23 mouse cellular contexts compared by ENCODE assay signal in genomic region chr7:61644893-61645545, GRCm38 (mm10).
DNase-seq lines count a peak whose midpoint lies in the region; ATAC-seq and TF ChIP-seq lines count a peak whose summit lies in the region.
"Had no signal": no experiment of that assay in that cellular context is flagged by ENCODE, and none has a peak within 500 bp of the region (broad histone marks: within the 10 kb centered on the region; RNA-seq: fewer than 3 reads in every experiment).

No protein-coding gene starts in this region.

- no peak overlapping the region for H3K4me2 ChIP-seq in forebrain, postnatal 0 days (ENCODE audit: low read depth)
- no peak overlapping the region for H3K4me2 ChIP-seq in midbrain, postnatal 0 days (ENCODE audit: low read depth, low read length, poor library complexity, severe bottlenecking)
- no peak overlapping the region for H3K4me2 ChIP-seq in midbrain, embryonic 16.5 days (ENCODE audit: low read length)
- H3K4me2 ChIP-seq: embryonic facial prominence, embryonic 15.5 days; heart, embryonic 15.5 days; limb, embryonic 13.5 days; lung, embryonic 15.5 days; midbrain, embryonic 12.5 days had no signal

- H3K9ac ChIP-seq in forebrain, postnatal 0 days: no peak overlapping the region
- no peak overlapping the region for H3K9ac ChIP-seq in midbrain, postnatal 0 days (replicated peaks; ENCODE audit: low read length, poor library complexity, severe bottlenecking)
- H3K9ac ChIP-seq in midbrain, embryonic 16.5 days (ENCODE audit: low read depth, low read length): no peak overlapping the region
- H3K9ac ChIP-seq: embryonic facial prominence, embryonic 15.5 days; heart, embryonic 15.5 days; limb, embryonic 13.5 days; liver, embryonic 14.5 days; lung, embryonic 15.5 days; midbrain, embryonic 12.5 days had no signal

- no peaks in the 10 kb centered on the region for H3K36me3 ChIP-seq in forebrain, postnatal 0 days (ENCODE audit: insufficient read depth)
- no peaks in the 10 kb centered on the region for H3K36me3 ChIP-seq in forebrain, embryonic 10.5 days (replicated peaks)
- no peaks in the 10 kb centered on the region for H3K36me3 ChIP-seq in midbrain, postnatal 0 days (ENCODE audit: insufficient read depth, low read length)
- H3K36me3 ChIP-seq in midbrain, embryonic 16.5 days (ENCODE audit: control insufficient read depth, insufficient read depth, low read length): no peaks in the 10 kb centered on the region
- H3K36me3 ChIP-seq: embryonic facial prominence, embryonic 15.5 days; heart, embryonic 15.5 days; limb, embryonic 13.5 days; lung, embryonic 15.5 days; midbrain, embryonic 12.5 days had no signal

- WGBS in forebrain, postnatal 0 days: 60% methylated on average over 4 of the region's 4 CpGs
- WGBS in forebrain, embryonic 10.5 days: 77% methylated on average over 4 of the region's 4 CpGs
- 71% methylated on average over 4 of the region's 4 CpGs for WGBS in midbrain, postnatal 0 days
- WGBS in midbrain, embryonic 16.5 days: 78% methylated on average over 4 of the region's 4 CpGs

- peak; percentile 24 for DNase-seq in forebrain, postnatal 0 days
- DNase-seq in forebrain, embryonic 10.5 days (ENCODE audit: extremely low spot score, low spot score): no peak
- peak; percentile 28 for DNase-seq in midbrain, postnatal 0 days (ENCODE audit: low spot score)
- DNase-seq in brain, embryonic 18.5 days (ENCODE audit: low read depth, low spot score): peak; percentile 6
- DNase-seq in layer of hippocampus, postnatal 10 days (ENCODE audit: low spot score in 2 of 2): peak; percentile 4 to 16
- no peak for DNase-seq in kidney, postnatal 25 days
- DNase-seq: adrenal gland, postnatal 25 days; cerebellum, adult 2 months; cerebellum, postnatal 36 days; gastrocnemius, postnatal 14 days; heart, adult 2 months; kidney, adult 11 months had no signal

- ATAC-seq in forebrain, postnatal 0 days: peak; percentile 69
- no peak for ATAC-seq in midbrain, postnatal 0 days (ENCODE audit: low FRiP score)
- ATAC-seq in midbrain, embryonic 16.5 days: no peak
- no peak for ATAC-seq in granulocyte monocyte progenitor cell, adult 5-6 weeks (replicated peaks; ENCODE audit: poor library complexity, severe bottlenecking)
- ATAC-seq: CD4-positive, CD25-positive, alpha-beta regulatory T cell, adult 4 months had no signal

- H3K4me1 ChIP-seq in forebrain, postnatal 0 days (ENCODE audit: insufficient read depth): no peaks in the 10 kb centered on the region
- no peaks in the 10 kb centered on the region for H3K4me1 ChIP-seq in forebrain, embryonic 10.5 days
- no peaks in the 10 kb centered on the region for H3K4me1 ChIP-seq in midbrain, postnatal 0 days (ENCODE audit: insufficient read depth, low read length)
- no peaks in the 10 kb centered on the region for H3K4me1 ChIP-seq in midbrain, embryonic 16.5 days (ENCODE audit: control insufficient read depth, insufficient read depth, low read length)
- H3K4me1 ChIP-seq: embryonic facial prominence, embryonic 15.5 days; heart, embryonic 15.5 days; limb, embryonic 13.5 days; lung, embryonic 15.5 days; midbrain, embryonic 12.5 days had no signal

- no peak overlapping the region for H3K4me3 ChIP-seq in forebrain, postnatal 0 days (ENCODE audit: low read depth, low read length)
- H3K4me3 ChIP-seq in forebrain, embryonic 10.5 days: no peak overlapping the region
- no peak overlapping the region for H3K4me3 ChIP-seq in midbrain, postnatal 0 days (ENCODE audit: low read depth, low read length)
- H3K4me3 ChIP-seq in midbrain, embryonic 16.5 days (ENCODE audit: low read depth, low read length): no peak overlapping the region
- H3K4me3 ChIP-seq: embryonic facial prominence, embryonic 15.5 days; heart, adult 2 months; heart, embryonic 15.5 days; limb, embryonic 13.5 days; lung, embryonic 15.5 days; midbrain, embryonic 12.5 days had no signal

- no peaks in the 10 kb centered on the region for H3K9me3 ChIP-seq in forebrain, postnatal 0 days (ENCODE audit: low read length)
- peaks cover 35% of the 10 kb centered on the region for H3K9me3 ChIP-seq in forebrain, embryonic 10.5 days
- peaks cover 12% of the 10 kb centered on the region; the same call in 1 of the 2 replicates for H3K9me3 ChIP-seq in midbrain, postnatal 0 days (ENCODE audit: low read length)
- H3K9me3 ChIP-seq in midbrain, embryonic 16.5 days (replicated peaks; ENCODE audit: control insufficient read depth, low read length, poor library complexity, severe bottlenecking): no peaks in the 10 kb centered on the region; the same call in 1 of the 2 replicates
- H3K9me3 ChIP-seq: embryonic facial prominence, embryonic 15.5 days; lung, embryonic 15.5 days had no signal

- no peaks in the 10 kb centered on the region for H3K27me3 ChIP-seq in forebrain, postnatal 0 days (ENCODE audit: insufficient read depth, low read length)
- H3K27me3 ChIP-seq in forebrain, embryonic 10.5 days (ENCODE audit: poor library complexity, severe bottlenecking): no peaks in the 10 kb centered on the region
- H3K27me3 ChIP-seq in midbrain, postnatal 0 days (ENCODE audit: insufficient read depth, low read length): no peaks in the 10 kb centered on the region
- no peaks in the 10 kb centered on the region for H3K27me3 ChIP-seq in midbrain, embryonic 16.5 days (ENCODE audit: control insufficient read depth, insufficient read depth, low read depth, low read length)
- H3K27me3 ChIP-seq: embryonic facial prominence, embryonic 15.5 days; heart, embryonic 15.5 days; limb, embryonic 13.5 days; lung, embryonic 15.5 days; midbrain, embryonic 12.5 days had no signal

- no peak for TF ChIP-seq CTCF in forebrain, postnatal 0 days (IDR thresholded peaks at IDR 0.05; ENCODE audit: low read depth)
- no peak for TF ChIP-seq CTCF in midbrain, postnatal 0 days (IDR thresholded peaks at IDR 0.05)

- no peak overlapping the region for H3K27ac ChIP-seq in forebrain, postnatal 0 days (ENCODE audit: low read depth, low read length)
- no peak overlapping the region for H3K27ac ChIP-seq in forebrain, embryonic 10.5 days
- peak overlapping the region; percentile 18; the same call in 1 of the 2 replicates for H3K27ac ChIP-seq in midbrain, postnatal 0 days (ENCODE audit: low read depth, low read length)
- H3K27ac ChIP-seq in midbrain, embryonic 16.5 days (ENCODE audit: low read length): no peak overlapping the region
- H3K27ac ChIP-seq: embryonic facial prominence, embryonic 15.5 days; heart, adult 2 months; heart, embryonic 15.5 days; limb, embryonic 13.5 days; liver, embryonic 14.5 days; lung, embryonic 15.5 days; macrophage; midbrain, embryonic 12.5 days; stomach, postnatal 0 days had no signal

Comparison
In these comparisons a context has a peak if more than half of its experiments do, and no peak if none do; other contexts are left out.
1. DNase-seq: peak in forebrain, postnatal 0 days (single experiment), midbrain, postnatal 0 days (single experiment), brain, embryonic 18.5 days (single experiment) and layer of hippocampus, postnatal 10 days (2 of 2); none in forebrain, embryonic 10.5 days (single experiment) and kidney, postnatal 25 days (0 of 2).